Mouse (Mus musculus): Measurements from ENCODE around the gene Sbno2.

Gene Sbno2

DNA sequence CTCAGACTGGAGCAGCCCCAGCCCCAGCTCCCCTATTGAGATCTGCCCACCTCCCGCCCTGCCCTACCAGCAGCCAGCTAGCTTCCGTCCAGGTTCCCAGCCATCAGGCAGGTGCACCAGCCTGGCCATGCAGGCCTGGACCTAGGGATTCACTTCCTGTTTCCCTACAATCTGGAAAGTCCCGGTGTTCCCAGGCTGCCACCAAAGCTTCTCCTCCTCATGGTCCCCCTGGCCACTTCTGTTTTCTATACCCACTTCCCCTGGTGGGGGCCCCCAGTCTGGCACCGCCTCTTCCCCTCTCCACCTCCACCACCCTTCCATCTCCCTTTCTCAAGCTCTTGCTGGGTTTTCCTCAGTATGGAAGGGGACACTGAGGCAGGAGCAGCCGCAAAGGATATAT, at the start of gene Sbno2:
TSS of gene Sbno2 (minus strand) at position 112 of the 400 bp plus-strand sequence.
- no peak for DNase-seq

GRCm38 (mm10) chr10:80154384-80154783, 49.0 kb upstream of the Sbno2 start:
- no peak for DNase-seq

DNA sequence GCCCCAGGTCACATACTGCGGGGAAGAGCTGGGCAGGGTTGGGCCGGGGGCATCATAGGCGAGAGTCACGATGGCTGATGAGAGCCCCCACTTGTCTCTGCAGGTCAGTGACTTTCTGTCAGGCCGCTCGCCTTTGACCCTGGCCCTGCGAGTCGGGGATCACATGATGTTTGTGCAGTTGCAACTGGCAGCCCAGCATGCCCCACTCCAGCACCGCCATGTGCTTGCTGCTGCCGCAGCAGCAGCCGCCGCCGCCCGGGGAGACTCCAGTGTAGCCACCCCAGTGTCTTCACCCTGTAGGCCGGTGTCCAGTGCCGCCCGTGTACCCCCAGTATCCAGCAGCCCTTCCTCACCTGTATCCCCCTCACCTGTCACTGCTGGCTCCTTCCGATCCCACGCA, 48.3 kb upstream of the Sbno2 start:
- peak; percentile 76 for DNase-seq

- DNase-seq, result peak; percentile 85 to 86
Measured at GRCm38 (mm10) chr10:80152873-80153260, 47.5 kb upstream of the Sbno2 start.

GRCm38 (mm10) chr10:80152071-80152872, 46.9 kb upstream of the Sbno2 start:
- DNase-seq, result peak; percentile 77 to 86

GRCm38 (mm10) chr10:80151211-80152034, 46.1 kb upstream of the Sbno2 start:
- peak; percentile 91 for DNase-seq

GRCm38 (mm10) chr10:80150226-80151210, 45.1 kb upstream of the Sbno2 start:
- peak in 1 of 2 experiments; percentile 70 for DNase-seq

DNA sequence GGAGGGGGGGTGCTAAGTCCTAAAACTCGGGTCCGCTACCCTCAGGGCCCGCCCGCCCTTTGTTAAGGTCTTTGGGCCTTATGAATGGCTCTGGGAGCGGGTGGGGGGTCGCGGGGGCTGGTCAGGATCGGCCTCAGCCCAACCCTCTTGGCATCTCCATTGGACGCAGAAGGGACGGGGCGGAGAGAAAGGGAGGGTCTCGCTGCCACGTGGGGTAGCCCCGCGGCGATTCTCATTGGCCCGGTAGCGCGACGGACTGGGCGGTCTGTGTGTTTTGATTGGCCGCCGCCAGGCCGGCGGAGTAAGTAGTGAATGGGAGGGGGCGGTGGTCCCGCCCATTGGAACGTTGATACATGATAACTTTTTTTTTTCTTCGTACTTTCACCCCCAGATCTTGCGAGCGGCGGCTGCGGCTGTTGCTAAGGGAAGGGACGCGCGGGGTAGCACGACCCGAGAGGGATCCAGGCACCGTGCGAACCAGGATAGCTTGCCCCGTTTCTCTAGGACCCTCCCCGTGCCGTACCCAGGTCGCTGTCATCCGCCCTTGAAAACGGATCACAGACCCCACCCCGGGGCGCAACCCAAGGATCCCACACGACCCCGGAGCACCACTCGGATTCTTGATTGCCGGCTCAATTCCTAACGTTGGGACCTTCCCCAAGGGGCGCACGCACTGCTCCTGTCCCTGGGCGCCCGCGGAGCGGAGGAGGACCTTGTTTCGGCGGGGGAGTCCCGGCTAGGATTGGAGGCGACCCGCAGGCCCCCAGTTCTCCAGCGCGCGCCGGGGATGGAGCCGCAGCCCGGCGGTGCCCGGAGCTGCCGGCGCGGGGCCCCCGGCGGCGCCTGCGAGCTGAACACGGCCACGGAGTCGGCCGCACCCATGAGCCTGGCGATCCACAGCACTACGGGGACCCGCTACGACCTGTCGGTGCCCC, 44.2 kb upstream of the Sbno2 start:
- DNase-seq, result peak; percentile 98 to 99

DNA sequence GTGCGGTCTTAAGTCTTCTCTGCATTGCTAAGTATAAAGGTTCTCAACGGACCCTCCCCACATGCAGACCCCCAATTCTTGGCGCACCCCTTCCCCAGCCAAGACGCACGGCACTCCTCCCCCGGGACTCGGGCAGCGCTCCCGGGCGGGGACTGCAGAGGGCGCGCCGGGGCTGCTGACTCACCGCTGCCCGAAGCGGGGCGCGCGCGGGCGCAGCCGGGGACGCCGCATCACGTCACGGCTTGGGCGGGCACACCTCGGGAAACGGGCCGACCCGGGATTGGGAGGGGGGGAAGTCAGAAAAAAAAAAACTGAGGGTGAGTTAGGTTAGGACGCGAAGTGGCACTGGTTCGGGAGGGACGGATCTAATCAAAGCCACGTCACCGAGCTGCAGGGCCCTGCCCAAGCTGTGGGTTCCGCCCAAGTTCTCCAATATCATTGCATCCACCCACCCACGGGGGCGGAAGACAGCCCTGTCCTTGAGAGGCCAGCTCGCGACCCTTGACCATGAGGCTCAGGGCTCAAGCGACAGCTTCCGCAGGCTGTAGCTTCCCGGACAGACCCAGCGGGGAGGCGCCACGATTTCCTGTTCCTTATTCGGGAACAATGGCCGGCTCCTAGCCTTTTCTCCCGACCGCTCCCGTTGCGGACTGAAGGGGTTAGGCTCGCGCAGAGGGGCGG, 43.4 kb upstream of the Sbno2 start:
- DNase-seq, result peak; percentile 96 to 97

GRCm38 (mm10) chr10:80147719-80148601, 42.6 kb upstream of the Sbno2 start, which contains the start of gene Midn:
Midn (plus strand) TSS chr10:80148272.
- DNase-seq, result peak; percentile 88 to 92

- peak in 1 of 2 experiments; percentile 40 for DNase-seq
Measured at GRCm38 (mm10) chr10:80147146-80147718, 41.9 kb upstream of the Sbno2 start.

DNA sequence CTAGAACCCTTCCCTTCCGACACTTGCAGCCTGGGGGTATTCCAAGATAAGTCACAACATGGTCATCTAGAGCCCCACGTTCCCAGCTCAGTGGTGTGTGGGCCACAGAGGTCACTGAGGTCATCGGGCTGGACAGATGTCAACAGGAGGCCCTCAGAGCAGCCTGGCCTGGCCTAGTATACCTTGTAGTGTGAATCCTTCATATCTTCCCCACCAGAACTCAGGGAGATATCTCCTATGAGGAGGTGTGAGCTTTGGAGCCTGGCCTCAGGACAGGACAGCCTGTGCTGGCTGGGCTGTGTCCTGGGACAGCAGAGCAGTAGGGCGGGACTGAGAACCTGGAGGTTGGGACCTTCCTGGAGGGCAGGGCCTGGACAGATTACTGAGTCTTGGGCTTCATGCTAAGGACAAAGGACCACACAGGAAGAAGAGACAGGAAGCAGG, 41.2 kb upstream of the Sbno2 start:
- DNase-seq, result peak; percentile 70 to 79

DNA sequence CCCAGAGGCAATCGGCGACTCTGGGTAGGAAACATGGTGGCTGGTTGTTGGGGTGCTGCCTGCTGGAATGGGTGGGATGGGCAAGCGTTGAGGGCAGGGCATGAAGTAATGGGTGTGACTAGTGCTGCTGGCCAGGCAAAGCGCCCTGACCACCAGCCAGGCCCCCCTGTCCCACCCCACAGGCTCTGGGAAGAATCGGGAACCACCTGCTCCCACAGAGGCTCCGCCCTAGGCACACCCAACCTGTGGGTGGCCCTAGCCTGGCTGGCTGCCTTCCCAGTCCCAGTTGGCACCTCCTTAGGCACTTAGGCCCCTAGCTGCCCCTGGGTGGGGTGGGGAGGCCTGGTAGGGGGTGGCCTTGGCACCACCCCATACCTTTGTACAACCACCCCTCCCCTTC, 40.5 kb upstream of the Sbno2 start:
- DNase-seq, result peak; percentile 80 to 84

DNA sequence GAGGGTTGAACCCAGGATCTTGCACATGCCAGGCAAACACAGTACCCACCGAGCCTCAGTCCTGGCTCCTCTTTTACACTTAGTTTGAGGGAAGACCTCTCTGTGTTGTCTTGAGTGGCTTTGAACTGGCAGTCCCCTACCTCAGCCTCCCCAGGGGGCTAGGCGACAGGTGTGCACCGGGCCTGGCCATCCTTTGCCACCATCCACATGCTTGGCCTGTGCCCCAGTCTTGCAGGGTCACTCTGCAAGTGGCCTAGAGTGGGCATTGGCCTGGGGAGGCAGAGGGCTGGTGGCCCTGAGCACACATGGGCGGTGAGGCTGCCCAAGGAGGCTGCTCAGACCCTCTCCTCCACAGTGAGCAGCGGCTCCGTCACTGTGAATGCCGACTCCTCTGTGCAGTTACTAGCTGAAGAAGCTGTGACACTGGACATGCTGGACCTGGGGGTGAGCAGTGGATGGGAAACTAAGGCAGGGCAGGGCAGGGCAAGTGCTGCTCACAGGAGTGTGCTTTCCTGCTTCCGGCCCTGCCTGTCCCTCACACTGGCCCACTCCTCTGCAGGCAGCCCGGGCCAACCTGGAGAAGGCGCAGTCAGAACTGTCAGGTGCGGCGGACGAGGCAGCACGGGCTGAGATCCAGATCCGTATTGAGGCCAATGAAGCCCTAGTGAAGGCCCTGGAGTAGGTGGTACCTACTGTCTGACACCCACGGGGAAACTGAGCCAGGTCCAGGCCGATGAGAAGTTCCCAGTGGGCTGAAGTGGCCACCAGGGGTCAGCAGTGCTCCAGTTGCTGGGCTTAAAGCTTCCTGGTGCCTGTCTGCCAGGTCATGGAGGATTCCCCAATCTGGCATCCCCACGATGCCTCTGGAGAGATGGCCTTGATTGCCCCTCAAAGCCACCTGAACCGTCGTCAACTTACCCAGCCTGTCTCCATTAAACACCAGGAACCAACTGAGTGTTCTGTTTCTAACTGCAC, 39.8 kb upstream of the Sbno2 start:
- peak; percentile 74 to 89 for DNase-seq

DNA sequence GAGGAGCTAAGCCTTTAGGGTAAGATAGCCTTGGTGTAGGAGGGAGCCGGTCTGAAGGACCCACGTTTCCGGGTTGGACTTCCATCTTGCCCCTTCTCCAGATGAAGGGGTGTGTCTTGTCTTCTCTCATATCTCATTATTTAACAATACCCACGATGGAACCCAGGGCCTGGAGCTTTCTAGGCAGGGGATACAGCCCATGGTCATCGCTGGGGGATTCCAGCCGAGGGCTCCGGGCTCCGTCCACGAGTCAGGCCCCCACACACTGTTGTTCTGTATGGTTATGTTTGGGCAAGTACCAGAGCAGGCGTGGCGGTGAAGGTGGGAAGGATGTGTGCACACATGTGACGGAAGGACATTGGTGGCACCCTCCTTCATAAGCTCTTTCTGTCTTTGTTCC, 38.8 kb upstream of the Sbno2 start:
- no peak for DNase-seq

- no peak for DNase-seq
Measured at GRCm38 (mm10) chr10:80143664-80144063, 38.3 kb upstream of the Sbno2 start.

DNA sequence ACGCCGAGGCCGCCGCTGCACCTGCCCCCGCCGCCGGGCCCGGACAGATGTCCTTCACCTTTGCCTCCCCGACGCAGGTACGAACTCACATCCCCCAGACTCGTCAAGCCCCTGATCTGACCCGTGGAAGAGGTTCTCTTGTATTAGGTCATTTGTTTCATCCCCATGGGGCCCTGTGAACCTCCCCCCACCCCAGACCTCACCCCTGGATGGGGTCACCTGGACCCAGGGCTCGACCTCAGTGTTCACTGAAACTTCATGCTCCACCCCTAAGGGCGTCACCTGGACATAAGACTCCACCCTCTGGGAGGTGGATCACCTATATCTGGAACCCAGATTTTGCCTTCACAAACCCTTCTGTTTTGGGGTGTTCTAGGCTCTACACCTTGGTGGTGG, 37.2 kb upstream of the Sbno2 start:
- DNase-seq, result peak; percentile 72

Data from kidney, postnatal 36 days (tissue).